Mouse (Mus musculus): ENCODE results near the gene Slfn5. TPM values are rescaled to one million over a fixed set of nuclear protein-coding genes. Genes with fewer than 3 reads are reported as not detected.

Gene Slfn5
- polyA plus RNA-seq (2015; fragmentation: Nextera tagmentation; extraction: Ambion mirVana), result 7.8 and 9.6 TPM in 2 replicates

DNA sequence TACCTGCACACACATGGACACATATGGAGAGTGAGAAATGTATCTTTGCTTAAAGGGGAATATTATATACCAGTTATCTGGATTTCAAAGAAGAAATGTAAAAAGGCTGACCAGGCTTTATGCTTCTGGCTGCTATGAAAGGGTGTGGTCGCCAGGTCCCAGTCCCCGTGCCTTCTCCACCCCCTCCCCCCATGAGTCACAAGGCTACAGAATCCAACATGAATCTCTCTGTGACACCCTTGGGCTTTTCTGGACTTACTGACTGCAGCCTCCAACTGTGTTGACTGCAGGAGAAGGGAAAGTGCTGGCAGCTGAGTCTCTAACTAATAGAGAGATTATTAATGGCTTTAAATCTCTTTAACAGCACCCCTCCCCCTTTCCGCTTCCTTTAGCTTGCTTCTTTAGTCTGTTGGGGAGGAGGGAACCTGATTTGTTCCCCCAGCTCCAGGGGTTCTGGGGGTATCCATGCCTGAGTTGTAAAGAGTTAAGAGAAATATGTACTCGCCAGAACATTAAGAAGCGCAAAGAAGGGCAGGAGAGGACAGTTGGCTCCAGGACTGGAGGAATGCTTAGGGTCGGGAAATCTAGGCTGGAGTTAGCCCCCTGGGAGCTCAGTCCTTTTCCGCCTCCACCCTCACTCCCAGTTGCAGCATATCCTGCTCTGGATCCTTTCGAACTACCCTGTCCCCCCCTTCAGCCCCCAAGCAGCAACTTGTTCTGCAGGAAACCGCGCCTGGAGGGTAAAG lies at the start of gene Slfn5:
Gene Slfn5 (plus strand): TSS at position 614 of the 746 bp plus-strand sequence.
- Histone ChIP-seq H3K27ac (ENCODE audit: low read length) (peak within 1 kb of the TSS; percentile 72), H3K9ac (replicated peaks; ENCODE audit: low read length) (peak within 1 kb of the TSS; percentile 53), H3K9me3 (ENCODE audit: low read length) (no peaks in the 10 kb centered on the region), H3K4me2 (replicated peaks; ENCODE audit: low read depth, low read length) (peak within 1 kb of the TSS; percentile 54), H3K36me3 (ENCODE audit: insufficient read depth, low read length) (no peaks in the 10 kb centered on the region), H3K4me3 (ENCODE audit: low read length) (peak within 1 kb of the TSS; percentile 43), H3K4me1 (ENCODE audit: insufficient read depth, low read length) (peaks cover 16% of the 10 kb centered on the region), H3K27me3 (ENCODE audit: insufficient read depth, low read length) (peaks cover 29% of the 10 kb centered on the region)
- 6% methylated on average over 10 of the region's 10 CpGs for WGBS
- peak; percentile 85 for ATAC-seq (ENCODE audit: low FRiP score, low TSS enrichment)

DNA sequence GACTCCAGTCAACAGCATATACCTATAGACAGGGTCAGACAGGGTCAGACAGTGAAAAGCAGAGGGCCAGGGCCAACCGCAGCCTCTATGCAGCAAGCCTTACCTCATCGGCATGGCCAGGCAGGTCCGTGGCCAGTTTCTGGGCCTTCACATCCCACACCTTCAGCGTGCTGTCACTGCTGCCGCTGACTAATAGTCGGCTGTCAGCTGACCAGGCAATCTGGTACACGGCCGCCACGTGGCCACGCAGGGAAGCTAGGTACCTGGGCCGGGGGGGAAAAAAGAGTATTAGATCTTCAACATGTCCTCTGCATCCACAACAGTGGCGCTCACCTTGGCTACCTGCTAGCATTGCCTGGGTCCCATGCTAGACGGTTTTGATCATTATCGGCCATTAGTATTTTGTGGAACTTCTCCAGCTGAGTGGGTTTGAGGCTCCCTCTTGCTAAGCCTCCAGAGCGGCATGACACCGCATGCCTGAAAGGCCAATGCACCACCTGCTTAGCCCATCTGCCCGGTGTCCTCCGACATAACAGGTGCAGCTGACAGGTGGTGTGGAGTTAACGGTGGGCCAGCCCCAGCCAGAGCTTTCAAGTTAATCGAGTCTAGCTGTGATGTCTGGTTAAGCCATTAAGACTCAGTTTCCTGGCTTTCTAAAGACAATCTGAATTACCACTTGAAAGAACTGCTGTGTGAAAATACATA lies 49.4 kb upstream of the Slfn5 start:
- Histone ChIP-seq H3K27ac (ENCODE audit: low read length) (no peak overlapping the region), H3K9ac (replicated peaks; ENCODE audit: low read length) (no peak overlapping the region), H3K36me3 (ENCODE audit: insufficient read depth, low read length) (peaks cover 72% of the 10 kb centered on the region), H3K4me2 (replicated peaks; ENCODE audit: low read depth, low read length) (no peak overlapping the region), H3K27me3 (ENCODE audit: insufficient read depth, low read length) (no peaks in the 10 kb centered on the region), H3K4me1 (ENCODE audit: insufficient read depth, low read length) (0 out of 2 replicates have a peak, but pooled peaks cover 1% of the 10 kb centered on the region), H3K4me3 (ENCODE audit: low read length) (no peak overlapping the region), H3K9me3 (ENCODE audit: low read length) (no peaks in the 10 kb centered on the region)
- WGBS, result 95% methylated on average over 20 of the region's 20 CpGs
- no peak for ATAC-seq (ENCODE audit: low FRiP score, low TSS enrichment)

DNA sequence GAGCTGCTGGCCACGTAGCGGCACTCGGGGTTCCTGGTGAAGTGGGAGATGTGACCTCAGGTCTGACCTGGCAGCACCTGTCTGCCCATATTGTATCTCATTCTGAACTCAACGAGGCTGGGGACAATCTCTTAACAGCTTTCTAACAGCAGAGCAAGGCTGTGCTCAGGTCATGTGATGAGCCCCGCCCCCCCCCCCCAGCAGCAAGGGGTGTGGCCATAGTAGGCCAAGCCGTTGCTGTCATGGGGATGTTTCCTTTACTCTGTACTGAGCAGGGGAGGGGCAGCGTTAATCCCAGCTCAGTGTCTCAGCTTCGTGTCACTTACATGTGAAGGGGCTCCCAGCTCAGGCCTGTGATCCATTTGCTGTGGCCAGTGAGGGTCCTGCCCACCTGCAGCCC lies 46.2 kb upstream of the Slfn5 start:
- Histone ChIP-seq H3K4me2 (replicated peaks; ENCODE audit: low read depth, low read length) (no peak overlapping the region), H3K4me3 (ENCODE audit: low read length) (no peak overlapping the region), H3K9ac (replicated peaks; ENCODE audit: low read length) (no peak overlapping the region), H3K27me3 (ENCODE audit: insufficient read depth, low read length) (no peaks in the 10 kb centered on the region), H3K4me1 (ENCODE audit: insufficient read depth, low read length) (peaks cover 11% of the 10 kb centered on the region), H3K9me3 (ENCODE audit: low read length) (no peaks in the 10 kb centered on the region), H3K36me3 (ENCODE audit: insufficient read depth, low read length) (peaks cover 66% of the 10 kb centered on the region), H3K27ac (ENCODE audit: low read length) (no peak overlapping the region)
- WGBS, result 64% methylated on average over 8 of the region's 8 CpGs
- no peak for ATAC-seq (ENCODE audit: low FRiP score, low TSS enrichment)

DNA sequence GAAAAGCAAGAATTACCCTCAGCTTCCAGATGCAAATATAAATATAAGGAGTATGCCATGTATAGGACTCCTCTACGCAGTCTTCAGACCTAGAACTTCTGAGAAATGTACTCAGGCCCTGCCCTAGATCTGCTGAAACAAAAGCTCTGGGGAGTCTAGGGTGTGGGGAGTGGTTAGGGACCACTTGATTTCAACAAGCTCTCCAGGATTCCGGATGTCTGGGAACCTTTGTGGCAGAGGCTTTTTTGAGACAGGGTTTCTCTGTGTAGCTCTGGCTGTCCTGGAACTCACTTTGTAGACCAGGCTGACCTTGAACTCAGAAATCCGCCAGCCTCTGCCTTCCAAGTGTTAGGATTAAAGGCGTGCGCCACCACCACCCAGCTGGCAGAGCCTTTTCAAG lies 45.3 kb upstream of the Slfn5 start:
- no peaks in the 10 kb centered on the region for H3K27me3 ChIP-seq (ENCODE audit: insufficient read depth, low read length)
- peaks cover 57% of the 10 kb centered on the region for H3K36me3 ChIP-seq (ENCODE audit: insufficient read depth, low read length)
- H3K9ac ChIP-seq (replicated peaks; ENCODE audit: low read length), result no peak overlapping the region
- H3K27ac ChIP-seq (ENCODE audit: low read length), result no peak overlapping the region
- H3K4me3 ChIP-seq (ENCODE audit: low read length), result no peak overlapping the region
- peaks cover 11% of the 10 kb centered on the region for H3K4me1 ChIP-seq (ENCODE audit: insufficient read depth, low read length)
- no peak overlapping the region for H3K4me2 ChIP-seq (replicated peaks; ENCODE audit: low read depth, low read length)
- H3K9me3 ChIP-seq (ENCODE audit: low read length), result no peaks in the 10 kb centered on the region
- 94% methylated on average over 5 of the region's 5 CpGs for WGBS
- no peak for ATAC-seq (ENCODE audit: low FRiP score, low TSS enrichment)

DNA sequence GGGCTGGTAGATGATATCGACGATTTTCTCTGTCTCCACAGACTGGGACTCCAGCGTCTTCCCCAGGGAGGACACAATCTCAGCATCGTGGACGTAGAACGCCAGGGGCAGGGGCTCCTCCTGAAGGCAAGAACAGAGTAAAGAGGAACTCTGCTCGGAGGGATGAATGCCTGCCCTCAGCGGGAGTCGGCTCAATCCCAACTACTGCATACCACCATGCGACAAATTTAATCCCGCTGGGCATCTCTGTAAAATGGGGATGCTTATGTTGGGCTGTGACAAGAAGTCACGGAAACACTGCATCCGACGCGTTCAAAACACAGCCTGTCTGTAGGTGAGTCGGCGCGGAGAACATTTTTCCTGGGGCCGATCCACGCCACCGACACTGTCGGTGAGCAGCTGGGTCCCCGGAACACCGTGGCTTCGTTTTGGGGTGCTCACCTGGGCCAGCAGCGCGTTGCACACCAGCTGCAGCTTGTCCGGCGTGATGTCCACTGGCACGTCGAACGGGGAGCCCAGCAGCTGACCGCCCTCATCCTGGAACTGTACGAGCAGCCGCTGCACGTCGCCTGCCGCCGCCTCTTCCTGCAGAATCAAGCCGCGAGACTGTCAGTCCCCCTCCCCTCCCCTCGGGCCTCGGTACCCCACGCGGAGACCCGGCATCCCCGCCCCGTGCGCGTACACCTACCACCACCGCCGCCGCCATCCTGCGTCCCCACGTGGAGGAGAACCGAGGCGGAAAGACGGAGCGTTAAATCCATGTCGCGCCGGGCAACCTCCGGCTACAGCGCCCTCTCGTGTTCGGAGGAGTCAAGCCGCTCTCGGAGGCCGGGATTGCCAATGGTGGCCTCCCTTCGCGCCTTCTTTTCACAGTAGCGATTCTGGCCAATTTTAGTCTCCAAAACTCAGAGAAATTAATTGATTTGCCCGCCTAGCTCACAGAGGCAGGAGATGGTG lies 43.2 kb upstream of the Slfn5 start, which contains the start of gene Nle1:
Gene Nle1 (minus strand): TSS at position 761 of the 957 bp plus-strand sequence.
- no peak within 1 kb of the TSS for H3K27ac ChIP-seq (ENCODE audit: low read length)
- WGBS, result 1% methylated on average over 73 of the region's 73 CpGs

DNA sequence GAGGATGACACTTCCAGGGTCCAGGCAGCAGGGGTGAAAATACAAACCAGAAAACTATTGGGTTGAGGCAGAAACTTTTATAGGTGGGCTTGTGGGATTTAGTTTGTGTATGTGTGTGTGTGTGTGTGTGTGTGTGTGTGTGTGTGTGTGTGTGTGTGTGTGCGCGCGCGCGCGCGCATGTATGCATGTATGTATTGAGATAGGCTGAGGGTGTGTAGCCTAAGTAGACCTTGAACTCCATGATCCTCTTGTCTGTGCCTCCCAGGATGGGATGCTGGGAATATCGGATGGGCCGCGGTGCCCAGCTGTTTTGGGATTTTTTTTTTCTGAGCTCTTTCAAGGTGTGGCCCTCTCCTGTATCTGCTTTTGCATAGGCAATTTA lies 42.5 kb upstream of the Slfn5 start:
- H3K27ac ChIP-seq (ENCODE audit: low read length), result no peak overlapping the region
- H3K9ac ChIP-seq (replicated peaks; ENCODE audit: low read length), result peak overlapping the region; percentile 88; the same call in 1 of the 2 replicates
- H3K9me3 ChIP-seq (ENCODE audit: low read length), result no peaks in the 10 kb centered on the region
- peak overlapping the region; percentile 87 for H3K4me2 ChIP-seq (replicated peaks; ENCODE audit: low read depth, low read length)
- H3K27me3 ChIP-seq (ENCODE audit: insufficient read depth, low read length), result peaks cover 6% of the 10 kb centered on the region
- peak overlapping the region; percentile 93 for H3K4me3 ChIP-seq (ENCODE audit: low read length)
- H3K4me1 ChIP-seq (ENCODE audit: insufficient read depth, low read length), result peaks cover 11% of the 10 kb centered on the region
- H3K36me3 ChIP-seq (ENCODE audit: insufficient read depth, low read length), result peaks cover 31% of the 10 kb centered on the region
- WGBS, result 59% methylated on average over 7 of the region's 10 CpGs
- ATAC-seq (ENCODE audit: low FRiP score, low TSS enrichment), result no peak

More for the DNA sequence above, 43.2 kb upstream of the Slfn5 start, which contains the start of gene Nle1:
- H3K4me1 ChIP-seq (ENCODE audit: insufficient read depth, low read length), result peaks cover 11% of the 10 kb centered on the region
- no peaks in the 10 kb centered on the region for H3K27me3 ChIP-seq (ENCODE audit: insufficient read depth, low read length)
- ATAC-seq (ENCODE audit: low FRiP score, low TSS enrichment), result peak; percentile 78; the same call in 1 of the 2 replicates
- H3K9me3 ChIP-seq (ENCODE audit: low read length), result no peaks in the 10 kb centered on the region
- H3K4me3 ChIP-seq (ENCODE audit: low read length), result peak within 1 kb of the TSS; percentile 93
- peaks cover 37% of the 10 kb centered on the region for H3K36me3 ChIP-seq (ENCODE audit: insufficient read depth, low read length)
- H3K4me2 ChIP-seq (replicated peaks; ENCODE audit: low read depth, low read length), result peak within 1 kb of the TSS; percentile 87
- peak within 1 kb of the TSS; percentile 88 for H3K9ac ChIP-seq (replicated peaks; ENCODE audit: low read length)

DNA sequence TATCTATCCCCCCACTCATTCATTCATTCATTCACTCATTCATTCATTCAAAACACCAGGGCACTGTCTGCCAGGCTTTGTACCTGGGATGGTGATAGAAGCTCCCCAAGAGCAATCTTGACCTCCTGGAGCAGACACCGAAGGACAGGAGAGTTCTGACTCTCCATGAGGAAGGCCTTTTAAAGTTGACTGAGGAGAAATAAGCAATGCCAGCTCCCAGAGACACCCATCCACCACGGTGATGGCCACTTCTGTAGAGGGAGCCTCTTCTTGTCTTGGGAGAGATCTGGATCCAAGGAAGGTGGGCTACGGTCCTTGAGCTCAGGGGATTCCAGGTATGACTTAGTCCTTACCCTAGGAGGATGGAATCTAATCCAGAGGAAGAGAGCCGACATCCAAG lies 40.9 kb upstream of the Slfn5 start, which contains the start of gene Unc45b:
Gene Unc45b (plus strand): TSS at position 301 of the 400 bp plus-strand sequence.
- peaks cover 10% of the 10 kb centered on the region for H3K27me3 ChIP-seq (ENCODE audit: insufficient read depth, low read length)
- H3K36me3 ChIP-seq (ENCODE audit: insufficient read depth, low read length), result peaks cover 15% of the 10 kb centered on the region
- H3K9ac ChIP-seq (replicated peaks; ENCODE audit: low read length), result 0 out of 2 replicates have a peak within 1 kb of the TSS, but pooled peaks have one; percentile 28
- no peak for ATAC-seq (ENCODE audit: low FRiP score, low TSS enrichment)
- no peak within 1 kb of the TSS for H3K4me2 ChIP-seq (replicated peaks; ENCODE audit: low read depth, low read length)
- H3K27ac ChIP-seq (ENCODE audit: low read length), result no peak within 1 kb of the TSS
- H3K4me3 ChIP-seq (ENCODE audit: low read length), result no peak within 1 kb of the TSS
- H3K4me1 ChIP-seq (ENCODE audit: insufficient read depth, low read length), result peaks cover 11% of the 10 kb centered on the region
- 85% methylated on average over 4 of the region's 4 CpGs for WGBS
- H3K9me3 ChIP-seq (ENCODE audit: low read length), result no peaks in the 10 kb centered on the region

DNA sequence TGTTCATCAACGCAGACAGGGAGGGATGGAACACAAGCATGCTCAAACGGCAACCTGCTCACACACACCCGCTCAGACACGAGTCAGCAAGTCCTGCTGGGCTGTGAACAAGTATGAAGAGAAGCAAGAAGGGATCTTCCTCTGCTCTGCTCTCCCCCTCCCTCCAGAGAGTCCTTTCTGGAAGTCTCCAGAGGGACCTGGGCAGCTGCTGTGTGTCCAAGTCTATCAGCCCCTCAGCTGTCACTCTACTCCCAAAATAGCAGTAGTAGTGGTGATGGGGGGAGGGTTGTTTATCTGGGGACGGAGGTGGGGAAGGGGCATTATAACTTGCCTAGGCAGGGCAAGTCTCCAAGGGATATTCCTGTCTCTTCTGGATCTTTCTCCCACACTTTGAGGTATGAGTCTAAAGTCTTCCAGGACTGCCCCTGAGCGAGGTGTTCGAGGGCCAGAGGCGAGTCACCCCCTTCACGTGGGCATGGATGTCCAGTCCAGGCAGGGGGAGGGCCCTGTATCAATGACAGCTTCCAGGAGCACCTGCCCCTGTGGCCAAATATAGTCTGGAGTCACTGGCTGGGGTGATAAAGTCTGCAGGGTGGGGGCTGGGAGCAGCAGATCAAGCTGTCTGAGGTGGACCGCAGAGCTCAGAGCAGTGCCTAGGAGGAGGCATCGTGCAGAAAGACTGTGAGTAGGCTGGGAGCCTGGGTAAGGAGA lies 40.3 kb upstream of the Slfn5 start:
- H3K27me3 ChIP-seq (ENCODE audit: insufficient read depth, low read length), result peaks cover 10% of the 10 kb centered on the region
- peaks cover 11% of the 10 kb centered on the region for H3K4me1 ChIP-seq (ENCODE audit: insufficient read depth, low read length)
- H3K27ac ChIP-seq (ENCODE audit: low read length), result no peak overlapping the region
- 0 out of 2 replicates have a peak overlapping the region, but pooled peaks have one; percentile 28 for H3K9ac ChIP-seq (replicated peaks; ENCODE audit: low read length)
- no peak overlapping the region for H3K4me3 ChIP-seq (ENCODE audit: low read length)
- ATAC-seq (ENCODE audit: low FRiP score, low TSS enrichment), result no peak
- H3K9me3 ChIP-seq (ENCODE audit: low read length), result no peaks in the 10 kb centered on the region
- H3K4me2 ChIP-seq (replicated peaks; ENCODE audit: low read depth, low read length), result no peak overlapping the region
- H3K36me3 ChIP-seq (ENCODE audit: insufficient read depth, low read length), result peaks cover 9% of the 10 kb centered on the region; the same call in 1 of the 2 replicates
- 73% methylated on average over 11 of the region's 11 CpGs for WGBS
